Mouse (Mus musculus) heart, postnatal 4 days (tissue): ENCODE results near the gene Dpp3. TPM values are rescaled to one million over a fixed set of nuclear protein-coding genes. Genes with fewer than 3 reads are reported as not detected.
"Not testable (repeated sequence)": the region's sequence is repeated elsewhere in the genome, so short reads cannot be mapped to it uniquely, and the experiment has no call there.

ENCODE experiments used
- DNase-seq: peaks from one replicate; pipeline ENCODE4 v3.0.0; 2021
- total RNA-seq, 2 experiments: library from RNA; stranded (reverse); gene quantifications; 2 replicates each; pipeline ENCODE4 v1.2.3; 2021

The Dpp3 gene
- total RNA-seq, 2 experiments from 2014 or later: 39.7 to 40.2 TPM

DNA sequence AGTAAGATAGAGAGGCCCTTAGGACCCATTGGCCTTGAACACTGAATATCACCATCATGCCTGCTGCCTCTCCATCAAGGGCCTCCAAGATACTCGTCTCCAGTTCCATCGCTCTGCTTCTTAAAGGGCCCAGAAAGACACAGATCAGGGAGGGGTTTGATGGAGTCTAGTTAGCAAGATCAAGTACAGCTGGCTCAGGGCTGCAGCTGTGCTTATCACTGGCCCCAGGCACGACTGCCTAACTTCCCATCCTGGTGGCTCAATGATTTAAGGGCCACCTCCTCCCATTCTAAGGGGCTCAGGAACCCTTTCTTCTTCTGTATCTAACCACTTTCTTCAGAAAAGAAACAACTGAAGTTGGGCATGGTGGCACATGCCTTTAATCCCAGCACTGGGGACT lies 36.3 kb downstream of the Dpp3 start:
- DNase-seq: no peak

GRCm38 (mm10) chr19:4889791-4890190 lies 38.3 kb downstream of the Dpp3 start:
- peak; percentile 12 for DNase-seq

GRCm38 (mm10) chr19:4883961-4884360 lies 44.1 kb downstream of the Dpp3 start:
- no peak for DNase-seq

- no peak for DNase-seq
Measured at GRCm38 (mm10) chr19:4879324-4879703, 48.8 kb downstream of the Dpp3 start.

GRCm38 (mm10) chr19:4878405-4879323 lies 49.4 kb downstream of the Dpp3 start, which contains the start of gene Zdhhc24:
TSS of gene Zdhhc24 (plus strand) at chr19:4878668.
- peak; percentile 97 for DNase-seq

- peak; percentile 41 for DNase-seq
Measured at GRCm38 (mm10) chr19:4877785-4878184, 50.3 kb downstream of the Dpp3 start, which contains the start of gene Actn3. TSS of gene Actn3 (minus strand) at chr19:4877909.

DNA sequence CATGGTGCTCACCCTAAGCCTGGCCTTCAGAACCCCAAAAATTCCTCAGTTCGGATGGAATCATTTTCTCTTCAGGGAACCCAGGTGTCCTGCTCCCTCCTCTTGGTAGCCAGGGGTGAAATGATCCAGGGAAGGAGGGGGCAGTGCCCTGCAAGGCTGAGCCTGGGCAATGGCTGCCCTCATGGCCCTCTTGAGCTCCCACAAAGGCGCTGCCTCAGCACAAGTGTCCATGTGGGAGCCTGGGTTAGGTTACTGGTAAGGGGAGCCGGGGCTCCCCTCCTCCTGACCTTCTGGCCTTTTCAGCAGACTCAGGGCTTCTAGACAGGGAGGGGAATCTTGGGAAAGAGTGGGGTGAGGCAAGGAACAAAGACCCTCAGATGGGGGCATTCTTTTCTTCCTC lies 51.3 kb downstream of the Dpp3 start:
- DNase-seq: no peak

DNA sequence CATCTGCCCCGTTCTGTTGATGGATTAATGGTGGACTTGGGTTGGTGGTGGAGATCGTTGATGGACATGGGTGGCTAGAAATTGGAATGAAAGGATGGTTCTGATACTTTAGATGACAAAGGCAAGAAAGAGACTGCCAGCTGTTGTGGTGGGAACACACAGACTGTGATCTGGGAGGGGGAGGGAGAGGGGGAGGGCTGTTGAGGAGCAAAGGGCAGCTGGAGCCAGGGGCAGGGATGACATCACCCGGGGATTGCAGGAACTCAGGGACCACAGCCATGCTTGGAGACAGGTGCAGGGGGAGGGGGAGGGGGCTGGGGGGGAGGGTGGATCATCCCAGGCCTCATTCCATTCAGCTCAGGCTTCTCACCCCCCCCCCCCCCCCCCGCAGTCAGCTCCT lies 51.8 kb downstream of the Dpp3 start:
- no peak for DNase-seq

GRCm38 (mm10) chr19:4874613-4875012 lies 53.5 kb downstream of the Dpp3 start:
- DNase-seq: not testable (repeated sequence)

GRCm38 (mm10) chr19:4865147-4865546 lies 62.9 kb downstream of the Dpp3 start:
- DNase-seq: peak; percentile 52

DNA sequence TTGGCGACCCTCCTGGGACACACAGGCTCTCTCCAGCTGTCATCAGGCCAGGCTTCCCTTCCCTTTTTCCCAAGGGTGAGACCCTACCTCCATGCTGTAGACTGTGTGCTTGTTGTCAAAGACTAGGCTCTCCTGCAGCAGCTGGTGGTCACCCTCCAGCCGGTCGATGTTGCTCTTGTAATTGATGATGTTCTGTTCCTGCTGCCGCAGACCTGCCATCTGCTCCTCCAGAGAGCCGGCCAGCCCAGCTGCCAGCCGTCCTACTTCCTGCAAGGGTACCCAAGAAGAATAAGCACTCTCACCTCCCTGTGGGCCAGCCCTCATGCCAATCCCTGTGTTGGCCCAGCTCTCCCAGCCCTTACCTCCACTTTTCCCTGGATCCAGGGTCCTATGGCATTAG lies 65.0 kb downstream of the Dpp3 start:
- DNase-seq: no peak

DNA sequence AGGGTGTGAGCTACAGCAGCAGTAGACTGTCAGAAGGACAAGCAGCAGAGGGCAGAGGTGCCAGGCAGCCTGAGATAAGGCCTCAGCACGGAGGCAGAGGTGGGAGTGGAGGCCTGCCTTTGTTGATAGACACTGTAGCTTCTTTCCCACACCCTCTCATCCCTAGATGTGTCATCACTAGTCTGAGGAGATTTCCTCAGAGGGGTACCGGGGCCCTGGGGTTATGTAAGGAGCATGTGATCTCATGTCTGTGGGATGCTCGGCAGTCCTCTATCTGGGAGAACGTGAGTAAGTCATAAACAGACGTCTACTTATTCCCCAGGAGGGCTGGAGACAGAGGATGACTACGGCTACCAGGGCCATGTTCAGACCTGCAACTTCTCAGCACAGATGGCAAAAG lies 69.0 kb downstream of the Dpp3 start:
- no peak for DNase-seq

Other genes starting within 250 kb of the Dpp3 start
- under 1 TPM; 0.12 to 0.68 TPM for gene Gm960, start 229.6 kb downstream of the Dpp3 start, total RNA-seq
- under 1 TPM; 0.25 to 0.33 TPM for gene Sptbn2, start 217.1 kb downstream of the Dpp3 start, total RNA-seq
- gene Rbm4b, start 171.8 kb downstream of the Dpp3 start, total RNA-seq: 1 to 10 TPM; 7.5 to 8.3 TPM
- gene Rbm4, start 134.4 kb downstream of the Dpp3 start, total RNA-seq: 10 to 100 TPM; 46.1 to 48.4 TPM
- 10 to 100 TPM; 21.8 to 24.1 TPM for gene Gm21992, start 116.7 kb downstream of the Dpp3 start, total RNA-seq
- gene Rbm14, start 116.7 kb downstream of the Dpp3 start, total RNA-seq: 10 to 100 TPM; 34.0 to 39.3 TPM
- gene Ccs, start 89.0 kb downstream of the Dpp3 start, total RNA-seq: 10 to 100 TPM; 31.4 to 31.7 TPM
- gene Ccdc87, start 88.9 kb downstream of the Dpp3 start, total RNA-seq: under 1 TPM in 1 of 2 experiments, not detected in 1; 0.11 TPM
- gene Ctsf, start 73.2 kb downstream of the Dpp3 start, total RNA-seq: 10 to 100 TPM; 24.9 to 25.9 TPM
- gene Actn3, start 50.4 kb downstream of the Dpp3 start, total RNA-seq: 1 to 10 TPM in 1 of 2 experiments, under 1 TPM in 1; 0.38 to 2.2 TPM
- gene Zdhhc24, start 49.6 kb downstream of the Dpp3 start, total RNA-seq: 1 to 10 TPM; 4.8 to 5.2 TPM
- gene Bbs1, start 21.7 kb downstream of the Dpp3 start, total RNA-seq: 1 to 10 TPM; 4.3 to 4.6 TPM
- 1 to 10 TPM in 1 of 2 experiments, under 1 TPM in 1; 0.71 to 1.2 TPM for gene Peli3, start 14.8 kb upstream of the Dpp3 start, total RNA-seq
- gene Mrpl11, start 33.9 kb upstream of the Dpp3 start, total RNA-seq: 10 to 100 TPM; 60.9 to 63.8 TPM
- gene Npas4, start 62.0 kb upstream of the Dpp3 start, total RNA-seq: under 1 TPM; 0.57 to 0.68 TPM
- gene Slc29a2, start 95.6 kb upstream of the Dpp3 start, total RNA-seq: 10 to 100 TPM; 20.0 to 20.8 TPM
- gene B4gat1, start 110.5 kb upstream of the Dpp3 start, total RNA-seq: 10 to 100 TPM; 33.0 to 36.8 TPM
- 1 to 10 TPM; 1.6 to 2.0 TPM for gene AC124502.3, start 110.6 kb upstream of the Dpp3 start, total RNA-seq
- gene Brms1, start 113.1 kb upstream of the Dpp3 start, total RNA-seq: 10 to 100 TPM; 16.7 to 18.2 TPM
- gene Rin1, start 122.2 kb upstream of the Dpp3 start, total RNA-seq: 1 to 10 TPM; 2.2 to 2.9 TPM
- gene Cd248, start 139.8 kb upstream of the Dpp3 start, total RNA-seq: 10 to 100 TPM; 25.8 to 27.1 TPM
- 1 to 10 TPM; 3.8 to 4.1 TPM for gene Tmem151a, start 157.2 kb upstream of the Dpp3 start, total RNA-seq
- 10 to 100 TPM; 70.2 to 72.5 TPM for gene Yif1a, start 160.3 kb upstream of the Dpp3 start, total RNA-seq
- 1 to 10 TPM; 1.8 to 2.1 TPM for gene Cnih2, start 170.2 kb upstream of the Dpp3 start, total RNA-seq
- 100 to 1,000 TPM; 188 to 191 TPM for gene Rab1b, start 178.8 kb upstream of the Dpp3 start, total RNA-seq
- 10 to 100 TPM; 43.7 to 43.8 TPM for gene Klc2, start 190.3 kb upstream of the Dpp3 start, total RNA-seq